Mouse (Mus musculus): ENCODE measurements around the gene Eif4e. TPM values are rescaled to one million over a fixed set of nuclear protein-coding genes. Genes with fewer than 3 reads are reported as not detected.

Gene Eif4e
- total RNA-seq (2017) = 66.1 and 71.6 TPM in 2 replicates

- 0 out of 2 replicates have a peak, but pooled peaks have one; percentile 1 for ATAC-seq (ENCODE audit: extremely low read depth, insufficient number of reproducible peaks, low FRiP score, poor library complexity, severe bottlenecking)
Observed at GRCm38 (mm10) chr3:138526073-138526915, at the start of gene Eif4e. Gene Eif4e (plus strand): TSS chr3:138526179.

GRCm38 (mm10) chr3:138479489-138479888, 46.5 kb upstream of the Eif4e start:
- ATAC-seq (ENCODE audit: extremely low read depth, insufficient number of reproducible peaks, low FRiP score, poor library complexity, severe bottlenecking) = no peak

- no peak for ATAC-seq (ENCODE audit: extremely low read depth, insufficient number of reproducible peaks, low FRiP score, poor library complexity, severe bottlenecking)
Observed at GRCm38 (mm10) chr3:138481526-138482284, 44.3 kb upstream of the Eif4e start.

- no peak for ATAC-seq (ENCODE audit: extremely low read depth, insufficient number of reproducible peaks, low FRiP score, poor library complexity, severe bottlenecking)
Observed at GRCm38 (mm10) chr3:138483240-138483639, 42.7 kb upstream of the Eif4e start.

DNA sequence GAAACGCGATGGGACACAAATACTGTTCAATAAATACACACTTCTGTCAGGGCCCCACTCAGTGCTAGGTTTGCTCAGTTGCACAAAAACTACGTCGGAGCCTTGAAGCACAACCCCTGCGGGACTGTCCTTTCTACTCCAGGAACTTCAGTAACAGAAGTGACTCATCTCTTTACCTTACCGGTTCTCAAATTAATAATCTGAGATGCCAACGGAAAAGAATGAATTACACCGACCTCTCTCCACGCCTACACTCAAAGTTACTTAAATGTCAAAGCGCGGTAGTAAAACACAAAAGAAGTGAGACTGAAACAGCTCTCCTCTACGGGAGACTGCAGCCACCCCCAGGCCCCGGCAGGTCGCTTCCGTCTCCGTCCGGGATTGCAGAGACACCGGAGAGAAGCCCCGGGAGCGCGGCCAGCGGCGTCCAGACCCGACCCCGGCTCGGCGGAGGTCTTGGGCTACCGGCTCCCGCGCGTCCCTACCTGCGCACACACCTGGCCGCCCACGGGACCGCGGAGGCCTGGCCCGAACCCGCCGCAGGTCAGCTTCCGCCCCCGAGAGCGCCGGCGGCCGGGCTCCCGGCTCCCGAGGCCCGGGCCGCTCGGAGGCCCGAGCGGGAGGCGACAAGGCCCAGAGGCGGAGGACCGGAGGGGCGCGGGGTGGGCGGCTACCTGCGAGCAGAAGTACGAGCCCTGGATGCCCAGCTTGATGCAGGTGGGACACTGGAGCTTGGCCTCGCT, 37.2 kb upstream of the Eif4e start:
- ATAC-seq (ENCODE audit: extremely low read depth, insufficient number of reproducible peaks, low FRiP score, poor library complexity, severe bottlenecking) = no peak

DNA sequence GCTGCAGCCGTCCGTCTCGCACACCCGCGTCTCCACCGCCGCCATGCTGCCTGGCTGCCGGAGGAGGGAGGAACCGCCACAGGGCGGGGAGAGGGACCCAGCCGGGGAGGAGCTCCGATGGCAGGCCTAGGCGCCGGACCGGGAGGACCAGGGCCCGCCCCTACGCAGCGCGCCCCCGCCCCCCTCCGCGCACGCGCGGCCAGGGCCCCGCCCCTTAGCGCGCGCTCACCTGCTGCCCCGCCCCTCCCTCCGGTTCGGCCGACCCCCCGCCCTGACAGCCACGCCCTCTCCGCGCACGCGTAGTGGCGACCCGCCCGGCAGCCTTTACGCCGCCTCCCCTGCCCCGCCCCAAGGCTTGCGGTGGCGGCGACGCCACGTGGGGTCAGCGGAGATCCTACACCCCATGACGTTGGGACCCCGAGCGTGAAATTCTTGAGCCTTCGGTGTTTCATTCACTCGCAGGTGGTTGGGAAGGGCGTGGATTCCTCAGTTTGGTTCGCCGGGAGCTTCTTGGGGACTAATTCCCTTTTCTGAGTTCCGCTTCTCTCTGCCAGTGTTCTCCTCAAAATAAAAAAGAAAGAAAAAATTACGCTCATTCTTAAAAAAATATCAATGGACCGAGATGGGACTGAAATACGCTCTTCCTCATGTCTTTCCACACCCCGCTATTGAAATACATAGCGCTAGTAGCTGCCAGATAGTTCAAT, 36.5 kb upstream of the Eif4e start, which contains the start of gene Metap1:
Metap1 (minus strand) TSS at position 189 of the 707 bp plus-strand sequence.
- peak; percentile 96 for ATAC-seq (ENCODE audit: extremely low read depth, insufficient number of reproducible peaks, low FRiP score, poor library complexity, severe bottlenecking)

GRCm38 (mm10) chr3:138490034-138490337, 36.0 kb upstream of the Eif4e start:
- no peak for ATAC-seq (ENCODE audit: extremely low read depth, insufficient number of reproducible peaks, low FRiP score, poor library complexity, severe bottlenecking)

GRCm38 (mm10) chr3:138493668-138494067, 32.3 kb upstream of the Eif4e start:
- ATAC-seq (ENCODE audit: extremely low read depth, insufficient number of reproducible peaks, low FRiP score, poor library complexity, severe bottlenecking) = no peak

- no peak for ATAC-seq (ENCODE audit: extremely low read depth, insufficient number of reproducible peaks, low FRiP score, poor library complexity, severe bottlenecking)
Observed at GRCm38 (mm10) chr3:138494565-138494964, 31.4 kb upstream of the Eif4e start.

- ATAC-seq (ENCODE audit: extremely low read depth, insufficient number of reproducible peaks, low FRiP score, poor library complexity, severe bottlenecking) = no peak
Observed at GRCm38 (mm10) chr3:138495166-138496145, 30.5 kb upstream of the Eif4e start.

- ATAC-seq (ENCODE audit: extremely low read depth, insufficient number of reproducible peaks, low FRiP score, poor library complexity, severe bottlenecking) = no peak
Observed at GRCm38 (mm10) chr3:138498731-138499130, 27.2 kb upstream of the Eif4e start.

DNA sequence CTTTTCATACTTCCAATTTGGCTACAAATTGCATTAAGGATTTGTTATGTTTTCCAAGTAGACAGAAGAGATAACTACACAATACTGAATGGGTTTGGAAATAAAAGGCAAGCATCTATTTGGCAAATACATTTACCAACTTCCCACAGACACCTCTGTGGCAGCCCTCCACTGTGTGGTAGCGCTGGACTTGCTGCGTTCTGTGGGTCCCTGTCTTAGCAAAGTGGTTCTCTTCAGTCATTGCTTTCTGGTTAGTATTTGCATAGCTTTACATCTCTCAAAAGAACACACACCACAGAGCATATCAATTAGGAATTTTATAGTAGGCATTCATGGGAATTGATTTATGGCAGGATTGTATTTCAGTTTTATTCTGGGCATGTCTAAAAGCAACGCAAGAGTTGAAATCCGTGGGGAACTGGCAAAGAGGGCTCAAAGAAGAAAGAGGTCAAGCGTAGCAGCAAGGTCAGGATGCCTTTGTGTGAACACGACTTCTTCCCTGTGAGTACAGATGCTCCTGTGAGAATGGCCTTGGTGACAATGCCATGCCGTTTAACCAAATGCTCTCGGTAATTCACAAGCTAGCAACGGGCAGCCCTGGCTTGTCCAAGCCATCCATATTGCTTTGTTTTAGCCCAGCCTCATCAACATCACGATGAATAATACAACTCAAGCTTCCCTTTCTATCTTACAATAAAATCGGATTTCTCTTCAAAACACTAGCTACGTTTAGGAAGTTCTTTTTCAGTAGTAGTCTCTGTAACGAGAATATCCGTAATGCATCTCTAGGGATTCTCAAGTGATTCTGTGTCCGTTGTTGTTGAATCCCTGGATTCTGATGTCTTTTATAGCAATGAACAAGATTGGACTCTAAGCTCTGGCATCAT, 25.9 kb upstream of the Eif4e start:
- no peak for ATAC-seq (ENCODE audit: extremely low read depth, insufficient number of reproducible peaks, low FRiP score, poor library complexity, severe bottlenecking)

DNA sequence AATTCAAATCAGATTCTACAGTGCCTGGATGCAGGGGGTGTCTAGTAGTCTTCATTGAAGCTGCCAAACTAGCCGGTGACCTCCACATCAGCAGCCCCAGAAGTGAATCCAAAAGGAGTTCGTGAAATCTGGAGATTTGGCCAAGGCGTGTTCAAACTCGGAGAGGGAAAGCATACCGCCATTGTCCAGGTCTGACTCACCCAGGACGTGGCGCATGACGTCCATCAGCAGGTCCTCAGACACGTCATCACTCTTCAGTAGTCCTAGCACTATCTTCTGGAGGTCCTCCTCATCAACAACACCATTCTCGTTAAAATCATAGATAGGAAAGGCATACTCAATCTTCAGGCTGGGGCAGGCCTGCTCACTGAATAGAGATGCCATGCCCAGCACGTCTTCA, 22.2 kb upstream of the Eif4e start:
- ATAC-seq (ENCODE audit: extremely low read depth, insufficient number of reproducible peaks, low FRiP score, poor library complexity, severe bottlenecking) = no peak

GRCm38 (mm10) chr3:138506749-138507148, 19.2 kb upstream of the Eif4e start:
- ATAC-seq (ENCODE audit: extremely low read depth, insufficient number of reproducible peaks, low FRiP score, poor library complexity, severe bottlenecking) = no peak

DNA sequence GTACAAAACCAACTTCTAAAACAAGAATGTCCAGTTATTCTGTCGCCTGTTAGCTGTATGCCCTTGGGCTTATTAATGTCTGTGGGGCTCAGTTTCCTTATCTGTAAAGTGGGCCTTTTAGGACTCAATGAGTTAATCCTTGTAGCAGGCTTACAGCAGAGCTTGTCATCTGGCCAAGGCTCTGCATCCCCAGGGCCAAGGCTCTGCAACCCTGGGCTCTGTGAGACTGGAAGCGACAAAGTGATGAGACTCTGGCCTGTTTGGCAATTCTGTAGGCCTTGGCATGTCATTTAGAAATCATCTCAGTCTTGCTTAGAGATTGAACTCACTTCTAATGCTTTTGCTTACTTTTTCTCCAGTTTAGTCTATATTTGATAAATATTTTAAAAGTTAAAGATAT, 16.4 kb upstream of the Eif4e start:
- ATAC-seq (ENCODE audit: extremely low read depth, insufficient number of reproducible peaks, low FRiP score, poor library complexity, severe bottlenecking) = no peak

GRCm38 (mm10) chr3:138510471-138510870, 15.5 kb upstream of the Eif4e start:
- no peak for ATAC-seq (ENCODE audit: extremely low read depth, insufficient number of reproducible peaks, low FRiP score, poor library complexity, severe bottlenecking)

DNA sequence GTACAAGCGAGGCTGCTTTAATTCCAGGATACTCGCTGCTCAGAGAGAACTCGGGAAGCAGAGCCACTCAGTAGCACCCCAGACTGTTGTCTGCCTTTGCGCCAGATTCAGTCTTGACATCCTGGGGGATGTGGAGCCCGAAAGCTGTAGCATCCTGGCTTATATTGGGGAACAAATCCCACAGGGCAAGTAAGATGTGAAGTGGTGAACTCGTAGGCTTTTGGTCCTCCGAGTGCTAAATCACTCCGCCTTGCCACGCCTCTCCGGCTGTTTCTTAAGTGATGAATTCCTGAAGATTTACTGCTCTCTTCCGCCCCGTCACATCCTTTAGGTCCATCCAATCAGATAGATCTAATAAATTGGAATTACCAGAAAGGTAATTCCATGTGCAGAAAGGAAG, 12.7 kb upstream of the Eif4e start:
- no peak for ATAC-seq (ENCODE audit: extremely low read depth, insufficient number of reproducible peaks, low FRiP score, poor library complexity, severe bottlenecking)

All from neutrophil, adult 5-6 weeks (primary cell).